Mouse (Mus musculus) MEL (cell line): ENCODE results near the gene Tgfbr3. TPM values are rescaled to one million over a fixed set of nuclear protein-coding genes. Genes with fewer than 3 reads are reported as not detected.

Experiments used
- DNase-seq: peaks from one replicate; pipeline ENCODE4 v3.0.0; 2011; ENCODE audit warnings: low read depth, low spot score
- H3K27ac ChIP-seq: 2 replicates; pipeline ENCODE4 v1.5.1; 2012; ENCODE audit warnings: low read depth, mild to moderate bottlenecking, control low read depth, low read length, moderate library complexity; ENCODE audit not compliant: control insufficient read depth
- H3K27me3 ChIP-seq, 2 experiments: fragments of 150-350 bp in 1 of 2; sonication (generic) in 1 of 2; 2 replicates each; pipeline ENCODE4 v1.6.1; 2012; ENCODE audit warnings: low read length in 2 of 2, mild to moderate bottlenecking in 2 of 2, improper control_type of control experiment in 1 of 2, moderate library complexity in 1 of 2; ENCODE audit not compliant: insufficient read depth in 2 of 2, control insufficient read depth in 1 of 2
- H3K36me3 ChIP-seq, 2 experiments: 2 replicates each; pipeline ENCODE4 v1.6.1; 2012 to 2014; ENCODE audit warnings: low read length in 2 of 2, improper control_type of control experiment in 1 of 2, inconsistent platforms in 1 of 2, mild to moderate bottlenecking in 1 of 2; ENCODE audit not compliant: insufficient read depth in 2 of 2, control insufficient read depth in 1 of 2
- H3K4me1 ChIP-seq, 2 experiments: fragments of 150-350 bp in 1 of 2; sonication (generic) in 1 of 2; 2 replicates each; pipeline ENCODE4 v1.6.1; 2012; ENCODE audit warnings: low read length in 2 of 2, improper control_type of control experiment in 1 of 2, mild to moderate bottlenecking in 1 of 2; ENCODE audit not compliant: insufficient read depth in 2 of 2, control insufficient read depth in 1 of 2
- H3K4me3 ChIP-seq, 2 experiments: fragments of 150-350 bp in 1 of 2; sonication (generic) in 1 of 2; 2 replicates each; pipeline ENCODE4 v1.5.1; 2012; ENCODE audit warnings: low read depth in 2 of 2, low read length in 2 of 2, mild to moderate bottlenecking in 2 of 2, moderate library complexity in 2 of 2, control low read depth in 1 of 2, improper control_type of control experiment in 1 of 2; ENCODE audit not compliant: control insufficient read depth in 1 of 2, insufficient read depth in 1 of 2
- H3K79me2 ChIP-seq: 2 replicates; pipeline ENCODE4 v1.6.1; 2012; ENCODE audit warnings: mild to moderate bottlenecking, low read length, moderate library complexity; ENCODE audit not compliant: control insufficient read depth, poor library complexity, insufficient read depth
- H3K9ac ChIP-seq: 2 replicates; pipeline ENCODE4 v1.6.1; 2012; ENCODE audit warnings: low read depth, mild to moderate bottlenecking, control low read depth, low read length, moderate library complexity; ENCODE audit not compliant: control insufficient read depth, poor library complexity, severe bottlenecking
- H3K9me3 ChIP-seq: fragments of 150-350 bp; sonication (generic); replicated peaks from 2 replicates; pipeline ENCODE4 v1.6.1; 2012; ENCODE audit warnings: mild to moderate bottlenecking, low read length, improper control_type of control experiment, moderate library complexity; ENCODE audit not compliant: insufficient read depth
- BHLHE40 ChIP-seq: IDR thresholded peaks from 2 replicates; pipeline ENCODE4 v1.6.1; 2012; ENCODE audit warnings: low read depth, mild to moderate bottlenecking, inconsistent platforms, low read length, improper control_type of control experiment, borderline replicate concordance
- EP300 ChIP-seq, 2 experiments: IDR thresholded peaks; 2 replicates each; pipeline ENCODE4 v1.6.1; 2011; ENCODE audit warnings: improper control_type of control experiment in 2 of 2, low read length in 2 of 2, low read depth in 1 of 2, mild to moderate bottlenecking in 1 of 2
- ETS1 ChIP-seq: IDR thresholded peaks from 2 replicates; pipeline ENCODE4 v1.6.1; 2012; ENCODE audit warnings: low read depth, mild to moderate bottlenecking, inconsistent platforms, low read length, improper control_type of control experiment, moderate library complexity
- GATA1 ChIP-seq: IDR thresholded peaks from 2 replicates; pipeline ENCODE4 v1.6.1; 2011; ENCODE audit warnings: low read depth, low read length, improper control_type of control experiment
- HCFC1 ChIP-seq: IDR thresholded peaks from 2 replicates; pipeline ENCODE4 v1.6.1; 2012; ENCODE audit warnings: low read depth, mild to moderate bottlenecking, inconsistent platforms, low read length, improper control_type of control experiment, moderate library complexity
- MAX ChIP-seq: IDR thresholded peaks from 2 replicates; pipeline ENCODE4 v1.6.1; 2011; ENCODE audit warnings: low read length, improper control_type of control experiment
- MEF2A ChIP-seq: IDR thresholded peaks from 2 replicates; pipeline ENCODE4 v1.6.1; 2014; ENCODE audit warnings: low read depth, mild to moderate bottlenecking, inconsistent platforms, low read length, improper control_type of control experiment; ENCODE audit not compliant: poor library complexity, insufficient replicate concordance, severe bottlenecking; ENCODE audit errors: extremely low read depth
- MXI1 ChIP-seq: IDR thresholded peaks from 2 replicates; pipeline ENCODE4 v1.6.1; 2011; ENCODE audit warnings: mild to moderate bottlenecking, low read depth, low read length, improper control_type of control experiment
- MYB ChIP-seq: IDR thresholded peaks from 2 replicates; pipeline ENCODE4 v1.6.1; 2011; ENCODE audit warnings: mild to moderate bottlenecking, low read depth, low read length, improper control_type of control experiment
- POLR2AphosphoS2 ChIP-seq: IDR thresholded peaks from 2 replicates; pipeline ENCODE4 v1.6.1; 2011; ENCODE audit warnings: low read length, improper control_type of control experiment
- RCOR1 ChIP-seq: IDR thresholded peaks from 2 replicates; pipeline ENCODE4 v1.6.1; 2012; ENCODE audit warnings: low read depth, mild to moderate bottlenecking, inconsistent platforms, low read length, improper control_type of control experiment
- SIN3A ChIP-seq: IDR thresholded peaks from 2 replicates; pipeline ENCODE4 v1.6.1; 2012; ENCODE audit warnings: low read length, improper control_type of control experiment, inconsistent platforms
- TAL1 ChIP-seq: IDR thresholded peaks from 2 replicates; pipeline ENCODE4 v1.6.1; 2012; ENCODE audit warnings: mild to moderate bottlenecking, inconsistent platforms, low read length, moderate library complexity, mixed read lengths
- TBP ChIP-seq: IDR thresholded peaks from 2 replicates; pipeline ENCODE4 v1.8.0; 2011; ENCODE audit warnings: low read depth, low read length, improper control_type of control experiment
- TCF12 ChIP-seq: IDR thresholded peaks from 2 replicates; pipeline ENCODE4 v1.6.1; 2014; ENCODE audit warnings: low read depth, mild to moderate bottlenecking, inconsistent platforms, low read length, improper control_type of control experiment, moderate library complexity
- UBTF ChIP-seq: IDR thresholded peaks from 2 replicates; pipeline ENCODE4 v1.6.1; 2012; ENCODE audit warnings: low read depth, mild to moderate bottlenecking, inconsistent platforms, low read length, improper control_type of control experiment, moderate library complexity, borderline replicate concordance; ENCODE audit not compliant: insufficient read depth
- USF1 ChIP-seq: IDR thresholded peaks from 2 replicates; pipeline ENCODE4 v1.6.1; 2014; ENCODE audit warnings: low read depth, mild to moderate bottlenecking, inconsistent platforms, low read length, improper control_type of control experiment, moderate library complexity
- USF2 ChIP-seq, 2 experiments: IDR thresholded peaks; 2 replicates each; pipeline ENCODE4 v1.6.1; 2011 to 2012; ENCODE audit warnings: improper control_type of control experiment in 2 of 2, low read length in 2 of 2, borderline replicate concordance in 1 of 2, inconsistent platforms in 1 of 2, low read depth in 1 of 2, mild to moderate bottlenecking in 1 of 2; ENCODE audit not compliant: insufficient read depth in 1 of 2
- ZMIZ1 ChIP-seq: IDR thresholded peaks from 2 replicates; pipeline ENCODE4 v1.6.1; 2012; ENCODE audit warnings: low read depth, mild to moderate bottlenecking, inconsistent platforms, low read length, improper control_type of control experiment, moderate library complexity
- ZNF384 ChIP-seq: IDR thresholded peaks from 2 replicates; pipeline ENCODE4 v1.6.1; 2012; ENCODE audit warnings: low read depth, mild to moderate bottlenecking, inconsistent platforms, low read length, improper control_type of control experiment
- polyA plus RNA-seq, 2 experiments: library from polyadenylated mRNA; stranded (reverse) in 1 of 2; unstranded in 1 of 2; fragments of >175 nt in 1 of 2; fragments of >200 nt in 1 of 2; gene quantifications; 2 replicates each; pipeline versions ENCODE4 v1.2.1 to v1.2.4; 2012; ENCODE audit warnings: low replicate concordance in 2 of 2, low read depth in 1 of 2; ENCODE audit not compliant: insufficient read length in 2 of 2, insufficient read depth in 1 of 2, missing spikeins in 1 of 2
- total RNA-seq: library from RNA; depleted of rRNA; stranded (reverse); fragments of 300-350 nt; gene quantifications from 2 replicates; pipeline ENCODE4 v1.2.3, GENCODE M21; 2012

The Tgfbr3 gene
- total and polyA plus RNA-seq, 3 experiments = 3.0 to 5.9 TPM; not detected in 1

GRCm38 (mm10) chr5:107142791-107143190, 146.6 kb downstream of the Tgfbr3 start:
- peaks cover 0 to 23% of the 10 kb centered on the region in 2 experiments; a peak in 2 of 4 replicates for H3K36me3 ChIP-seq
- H3K4me3 ChIP-seq = no peak overlapping the region
- H3K79me2 ChIP-seq = no peaks in the 10 kb centered on the region
- peak; percentile 79 for DNase-seq
- H3K9ac ChIP-seq = no peak overlapping the region
- H3K27ac ChIP-seq = peak overlapping the region; percentile 67
- TF ChIP-seq BHLHE40 = peak; percentile 56; the same call in 1 of the 2 replicates
- TF ChIP-seq EP300 (IDR thresholded peaks at IDR 0.05; ENCODE audit: low read depth in 1 of 2, low read length in 2 of 2) = peak; percentile 94 to 96
- TF ChIP-seq MEF2A = no peak
- peak; percentile 80 for TF ChIP-seq RCOR1
- TF ChIP-seq SIN3A = peak; percentile 83
- TF ChIP-seq MYB = no peak
- no peak for TF ChIP-seq HCFC1
- peak; percentile 94 for TF ChIP-seq GATA1
- TF ChIP-seq TBP = no peak
- no peak for TF ChIP-seq UBTF
- peak; percentile 96 for TF ChIP-seq TCF12
- TF ChIP-seq USF2 (IDR thresholded peaks at IDR 0.05; ENCODE audit: borderline replicate concordance in 1 of 2, insufficient read depth in 1 of 2, low read depth in 1 of 2, low read length in 2 of 2) = 0 out of 4 replicates have a peak, but pooled peaks of 1 of the 2 experiments have one; percentile 18
- TF ChIP-seq ZNF384 = peak; percentile 46; the same call in 1 of the 2 replicates
- TF ChIP-seq TAL1 = peak; percentile 91
- peak; percentile 81 for TF ChIP-seq ETS1
- TF ChIP-seq USF1 = peak; percentile 81
- H3K4me1 ChIP-seq = peaks cover 4 to 15% of the 10 kb centered on the region in 2 experiments; a peak in 3 of 4 replicates
- no peaks in the 10 kb centered on the region for H3K27me3 ChIP-seq
- H3K9me3 ChIP-seq = no peaks in the 10 kb centered on the region

DNA sequence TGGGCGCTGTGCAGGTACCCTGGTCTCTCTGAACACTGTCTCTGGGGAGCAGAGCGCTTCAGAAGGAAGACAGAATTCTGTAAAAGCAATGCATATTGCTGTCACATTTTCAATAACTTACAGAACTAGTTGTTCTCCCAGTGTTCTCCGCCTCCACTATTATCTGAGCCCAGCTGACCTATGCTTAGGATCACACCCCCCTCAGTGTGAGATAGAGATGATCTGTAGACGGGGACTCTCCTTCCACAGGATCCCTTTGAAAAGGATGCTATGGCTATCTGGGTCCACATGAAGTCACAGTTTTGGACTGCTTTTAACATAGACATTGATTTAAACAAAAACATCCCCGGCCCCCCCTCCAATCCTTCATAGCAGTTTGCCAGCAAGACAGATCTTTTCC, 148.1 kb downstream of the Tgfbr3 start:
- Histone ChIP-seq H3K79me2 (no peaks in the 10 kb centered on the region), H3K27me3 (no peaks in the 10 kb centered on the region), H3K4me3 (no peak overlapping the region), H3K27ac (no peak overlapping the region), H3K4me1 (peaks cover 2 to 14% of the 10 kb centered on the region in 2 experiments; a peak in 3 of 4 replicates), H3K9me3 (no peaks in the 10 kb centered on the region), H3K9ac (no peak overlapping the region), H3K36me3 (peaks cover 0 to 19% of the 10 kb centered on the region in 2 experiments; a peak in 2 of 4 replicates)
- DNase-seq = no peak
- TF ChIP-seq MXI1 (no peak), MAX (no peak), ZMIZ1 (no peak), POLR2AphosphoS2 (no peak)
